Mouse (Mus musculus) kidney, embryonic 15.5 days (tissue): ENCODE results near the gene Alox8. TPM values are rescaled to one million over a fixed set of nuclear protein-coding genes. Genes with fewer than 3 reads are reported as not detected.

ENCODE experiments used
- ATAC-seq: fragments of 200-750 bp; cut with Nextera tagmentation; replicated peaks from 2 replicates; pipeline ENCODE4 v1.8.0; 2017; ENCODE audit warnings: moderate TSS enrichment; ENCODE audit not compliant: low FRiP score
- H3K27ac ChIP-seq: fragments of 300-500 bp; sonication (generic); 2 replicates; pipeline ENCODE4 v1.5.1; 2015; ENCODE audit warnings: mild to moderate bottlenecking, inconsistent platforms
- H3K27me3 ChIP-seq: fragments of 300-500 bp; sonication (generic); 2 replicates; pipeline ENCODE4 v1.6.1; 2015; ENCODE audit warnings: inconsistent platforms
- H3K36me3 ChIP-seq: fragments of 300-500 bp; sonication (generic); 2 replicates; pipeline ENCODE4 v1.6.1; 2015; ENCODE audit warnings: inconsistent platforms
- H3K4me1 ChIP-seq: fragments of 300-500 bp; sonication (generic); 2 replicates; pipeline ENCODE4 v1.6.1; 2015; ENCODE audit warnings: inconsistent platforms
- H3K4me2 ChIP-seq: fragments of 300-500 bp; sonication (generic); 2 replicates; pipeline ENCODE4 v1.6.1; 2015; ENCODE audit warnings: moderate library complexity, mild to moderate bottlenecking, inconsistent platforms
- H3K4me3 ChIP-seq: fragments of 300-500 bp; sonication (generic); replicated peaks from 2 replicates; pipeline ENCODE4 v1.5.1; 2015; ENCODE audit warnings: mild to moderate bottlenecking, inconsistent platforms
- H3K9ac ChIP-seq: fragments of 300-500 bp; sonication (generic); 2 replicates; pipeline ENCODE4 v1.6.1; 2015; ENCODE audit warnings: mild to moderate bottlenecking, inconsistent platforms
- H3K9me3 ChIP-seq: fragments of 300-500 bp; sonication (generic); replicated peaks from 2 replicates; pipeline ENCODE4 v1.6.1; 2016; ENCODE audit warnings: inconsistent platforms
- WGBS: fragments of 180-500 bp; shearing (Covaris S2); methylation state at CpG from one replicate; pipeline ENCODE4 v1.1.7; 2015; ENCODE audit warnings: mixed read lengths; 5-methylcytosine and 5-hydroxymethylcytosine counted together
- polyA plus RNA-seq: library from polyadenylated mRNA; unstranded; fragments of >200 nt; fragmentation: Nextera tagmentation; extraction: Ambion mirVana; gene quantifications from 2 replicates; pipeline ENCODE4 v1.2.1, GENCODE M21; 2015

The Alox8 gene
- polyA plus RNA-seq, 1 experiment from 2014 or later: 0.47 TPM

DNA sequence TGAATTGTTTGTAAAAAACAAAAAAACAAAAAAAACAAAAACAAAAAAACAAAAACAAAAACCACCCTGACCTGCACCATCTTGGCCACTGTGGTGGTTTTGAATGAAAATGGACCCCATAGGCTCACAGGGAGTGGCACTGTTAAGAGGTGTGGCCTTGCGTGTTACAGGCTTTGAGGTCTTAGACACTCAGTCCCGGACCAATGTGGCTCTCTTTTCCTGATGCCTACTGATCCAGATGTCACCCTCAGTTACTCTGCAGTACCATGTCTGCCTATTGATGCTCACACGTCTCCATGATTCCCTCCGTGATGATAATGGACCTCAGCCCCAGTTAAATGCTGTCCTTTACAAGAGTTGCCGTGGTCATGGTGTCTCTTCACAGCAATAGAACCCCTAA is 19.8 kb upstream of the Alox8 start:
- Histone ChIP-seq H3K27me3 (no peaks in the 10 kb centered on the region; the same call in 1 of the 2 replicates), H3K9ac (no peak overlapping the region), H3K4me1 (0 out of 2 replicates have a peak, but pooled peaks cover 2% of the 10 kb centered on the region), H3K36me3 (no peaks in the 10 kb centered on the region), H3K27ac (no peak overlapping the region), H3K4me3 (no peak overlapping the region), H3K9me3 (no peaks in the 10 kb centered on the region), H3K4me2 (no peak overlapping the region)
- WGBS: 86% methylated on average over 5 of the region's 5 CpGs
- no peak for ATAC-seq

- H3K9ac ChIP-seq: no peak overlapping the region
- ATAC-seq: no peak
- H3K27ac ChIP-seq: no peak overlapping the region
- no peaks in the 10 kb centered on the region for H3K9me3 ChIP-seq
- H3K4me3 ChIP-seq: peak overlapping the region; percentile 24
- H3K36me3 ChIP-seq: no peaks in the 10 kb centered on the region
- H3K4me1 ChIP-seq: no peaks in the 10 kb centered on the region
- peak overlapping the region; percentile 42 for H3K4me2 ChIP-seq
- H3K27me3 ChIP-seq: peaks cover 4% of the 10 kb centered on the region; the same call in 1 of the 2 replicates
- 19% methylated on average over 2 of the region's 2 CpGs for WGBS
These were observed 13.8 kb upstream of the Alox8 start for GRCm38 (mm10) chr11:69211431-69211830.

GRCm38 (mm10) chr11:69202469-69203230 is 5.0 kb upstream of the Alox8 start:
- H3K27me3 ChIP-seq: peaks cover 17% of the 10 kb centered on the region
- ATAC-seq: no peak
- H3K9ac ChIP-seq: no peak overlapping the region
- H3K4me1 ChIP-seq: peaks cover 2% of the 10 kb centered on the region
- no peaks in the 10 kb centered on the region for H3K36me3 ChIP-seq
- no peaks in the 10 kb centered on the region for H3K9me3 ChIP-seq
- no peak overlapping the region for H3K4me3 ChIP-seq
- no peak overlapping the region for H3K4me2 ChIP-seq
- H3K27ac ChIP-seq: no peak overlapping the region
- WGBS: 79% methylated on average over 13 of the region's 13 CpGs

DNA sequence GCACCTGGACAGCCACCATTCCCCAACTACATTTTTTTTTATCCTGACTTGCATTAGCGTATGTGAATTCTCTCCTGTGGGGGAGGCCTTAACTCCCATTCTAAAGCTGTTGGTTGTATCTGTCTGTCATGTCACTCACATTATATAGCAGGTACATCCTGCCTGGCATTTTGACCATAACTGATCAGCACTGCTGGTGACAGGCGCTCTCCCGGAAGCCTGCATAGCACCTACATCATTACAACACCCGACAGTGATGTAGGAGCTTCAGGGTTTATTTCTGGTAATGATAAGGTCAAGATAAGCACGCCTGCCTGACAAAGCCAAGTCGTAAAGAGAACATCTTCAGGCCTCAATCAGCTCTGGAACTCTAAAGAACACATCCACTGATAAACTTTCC is 2.6 kb upstream of the Alox8 start:
- peaks cover 36% of the 10 kb centered on the region for H3K27me3 ChIP-seq
- no peak overlapping the region for H3K4me3 ChIP-seq
- H3K9ac ChIP-seq: no peak overlapping the region
- 64% methylated on average over 6 of the region's 6 CpGs for WGBS
- H3K4me1 ChIP-seq: peaks cover 11% of the 10 kb centered on the region
- no peak for ATAC-seq
- H3K9me3 ChIP-seq: no peaks in the 10 kb centered on the region
- no peak overlapping the region for H3K4me2 ChIP-seq
- no peaks in the 10 kb centered on the region for H3K36me3 ChIP-seq
- no peak overlapping the region for H3K27ac ChIP-seq

GRCm38 (mm10) chr11:69199251-69199650 is 1.6 kb upstream of the Alox8 start:
- Histone ChIP-seq H3K27ac (no peak overlapping the region), H3K4me1 (peaks cover 11% of the 10 kb centered on the region), H3K4me2 (no peak overlapping the region), H3K9ac (no peak overlapping the region), H3K4me3 (no peak overlapping the region), H3K36me3 (no peaks in the 10 kb centered on the region), H3K9me3 (no peaks in the 10 kb centered on the region), H3K27me3 (peaks cover 44% of the 10 kb centered on the region)
- no peak for ATAC-seq
- WGBS: 90% methylated on average over 1 of the region's 1 CpGs

GRCm38 (mm10) chr11:69197194-69197593 is 449 bp downstream of the Alox8 start:
- H3K4me2 ChIP-seq: peak overlapping the region; percentile 60
- H3K9me3 ChIP-seq: no peaks in the 10 kb centered on the region
- peaks cover 11% of the 10 kb centered on the region for H3K4me1 ChIP-seq
- H3K27ac ChIP-seq: no peak overlapping the region
- under 1% methylated on average over 14 of the region's 14 CpGs for WGBS
- ATAC-seq: no peak
- H3K4me3 ChIP-seq: peak overlapping the region; percentile 35
- 0 out of 2 replicates have a peak overlapping the region, but pooled peaks have one; percentile 23 for H3K9ac ChIP-seq
- no peaks in the 10 kb centered on the region for H3K36me3 ChIP-seq
- peaks cover 46% of the 10 kb centered on the region for H3K27me3 ChIP-seq

DNA sequence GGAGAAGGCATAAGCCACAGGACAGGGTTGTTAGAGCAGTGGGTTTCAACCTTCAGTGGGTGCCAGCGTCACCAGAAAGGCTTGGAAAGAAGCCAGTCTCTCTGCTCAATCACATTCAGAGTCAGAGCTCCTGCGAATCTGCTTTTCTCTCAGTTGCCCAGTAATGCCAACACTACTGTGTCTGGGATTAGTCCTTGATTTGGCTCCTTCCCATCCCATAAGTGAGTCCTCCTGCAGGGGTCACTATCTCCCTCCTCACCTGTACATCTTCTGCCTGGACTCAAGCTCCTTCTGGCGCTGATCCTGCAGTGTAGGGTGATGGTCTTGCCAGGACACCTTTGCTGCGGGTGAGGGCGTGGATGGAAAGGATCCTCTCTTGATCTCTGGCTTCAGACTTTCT is 877 bp downstream of the Alox8 start:
- Histone ChIP-seq H3K9me3 (no peaks in the 10 kb centered on the region), H3K4me1 (peaks cover 11% of the 10 kb centered on the region), H3K4me2 (peak overlapping the region; percentile 60), H3K27me3 (peaks cover 46% of the 10 kb centered on the region), H3K9ac (no peak overlapping the region), H3K27ac (no peak overlapping the region), H3K4me3 (peak overlapping the region; percentile 35), H3K36me3 (no peaks in the 10 kb centered on the region)
- 10% methylated on average over 5 of the region's 5 CpGs for WGBS
- no peak for ATAC-seq

DNA sequence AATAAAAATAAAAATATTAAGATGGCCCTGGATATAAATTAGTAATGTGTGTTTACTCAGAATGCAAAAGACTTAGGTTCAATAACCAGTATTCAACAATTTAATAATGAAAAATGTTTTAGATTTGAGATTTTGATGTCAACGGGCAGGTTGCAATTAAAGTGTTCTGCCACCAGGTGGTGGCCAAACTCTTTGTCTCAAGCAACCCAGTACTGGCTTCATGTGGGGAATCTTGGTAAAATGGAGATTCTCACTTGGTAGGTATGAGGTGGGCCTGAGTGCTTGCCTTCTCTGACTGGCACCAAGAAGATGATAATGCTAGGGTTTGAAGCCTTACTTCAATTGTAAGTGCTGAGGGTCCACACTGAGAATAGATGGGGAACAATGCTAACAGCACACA is 4.8 kb downstream of the Alox8 start:
- Histone ChIP-seq H3K4me2 (no peak overlapping the region), H3K36me3 (no peaks in the 10 kb centered on the region), H3K9ac (no peak overlapping the region), H3K4me3 (no peak overlapping the region), H3K27ac (no peak overlapping the region), H3K27me3 (peaks cover 34% of the 10 kb centered on the region), H3K4me1 (peaks cover 11% of the 10 kb centered on the region), H3K9me3 (no peaks in the 10 kb centered on the region)
- 2% methylated on average over 1 of the region's 1 CpGs for WGBS
- ATAC-seq: no peak

GRCm38 (mm10) chr11:69185936-69186335 is 11.7 kb downstream of the Alox8 start:
- Histone ChIP-seq H3K9ac (no peak overlapping the region), H3K27me3 (no peaks in the 10 kb centered on the region), H3K4me3 (no peak overlapping the region), H3K4me2 (no peak overlapping the region), H3K9me3 (no peaks in the 10 kb centered on the region), H3K36me3 (no peaks in the 10 kb centered on the region), H3K27ac (no peak overlapping the region), H3K4me1 (0 out of 2 replicates have a peak, but pooled peaks cover 3% of the 10 kb centered on the region)
- no peak for ATAC-seq
- whole genome bisulfite sequencing: 78% methylated on average over 6 of the region's 6 CpGs

DNA sequence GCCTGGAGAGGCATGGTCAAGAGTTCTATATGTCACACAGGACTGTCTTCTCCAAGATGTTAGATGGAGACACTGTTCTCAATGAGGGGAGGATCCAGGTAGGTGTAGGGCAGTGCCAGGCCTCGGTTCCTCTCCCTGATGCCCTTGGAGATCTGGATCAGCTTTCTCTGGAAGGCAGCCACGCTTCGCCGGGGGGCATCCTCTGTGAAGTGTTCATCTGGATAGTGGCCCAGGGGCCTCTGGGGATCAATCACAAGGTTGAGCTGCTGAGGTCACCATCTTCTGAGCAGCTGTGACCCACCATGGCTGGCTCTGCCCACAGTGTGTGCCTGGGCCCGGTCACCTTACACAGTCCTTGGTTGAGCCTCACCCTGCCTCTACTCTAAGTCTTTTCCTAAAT is 12.6 kb downstream of the Alox8 start:
- no peak overlapping the region for H3K9ac ChIP-seq
- H3K9me3 ChIP-seq: no peaks in the 10 kb centered on the region
- 66% methylated on average over 5 of the region's 5 CpGs for WGBS
- no peak overlapping the region for H3K27ac ChIP-seq
- H3K4me3 ChIP-seq: no peak overlapping the region
- no peak for ATAC-seq
- 0 out of 2 replicates have a peak, but pooled peaks cover 3% of the 10 kb centered on the region for H3K4me1 ChIP-seq
- no peaks in the 10 kb centered on the region for H3K27me3 ChIP-seq
- no peak overlapping the region for H3K4me2 ChIP-seq
- H3K36me3 ChIP-seq: no peaks in the 10 kb centered on the region

DNA sequence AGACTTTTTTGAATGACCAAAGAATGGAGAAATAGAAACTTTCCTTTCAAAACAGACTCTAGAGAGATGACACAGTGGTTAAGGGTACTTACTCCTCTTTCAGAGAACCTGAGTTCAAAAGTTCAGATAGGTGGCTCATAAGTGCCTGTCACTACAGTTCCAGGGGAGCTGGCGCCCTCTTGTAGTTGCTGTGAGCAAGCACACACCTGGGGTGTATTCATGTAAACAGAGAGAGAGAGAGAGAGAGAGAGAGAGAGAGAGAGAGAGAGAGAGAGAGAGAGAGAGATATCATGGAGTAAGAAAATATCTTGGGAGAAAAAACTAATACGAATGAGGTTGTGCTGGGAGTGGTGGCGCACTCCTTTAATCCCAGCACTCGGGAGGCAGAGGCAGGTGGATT is 17.5 kb downstream of the Alox8 start:
- H3K27ac ChIP-seq: no peak overlapping the region
- no peaks in the 10 kb centered on the region for H3K36me3 ChIP-seq
- no peak overlapping the region for H3K4me2 ChIP-seq
- 88% methylated on average over 4 of the region's 4 CpGs for WGBS
- H3K9me3 ChIP-seq: no peaks in the 10 kb centered on the region
- 0 out of 2 replicates have a peak, but pooled peaks cover 8% of the 10 kb centered on the region for H3K4me1 ChIP-seq
- no peak for ATAC-seq
- no peak overlapping the region for H3K4me3 ChIP-seq
- H3K27me3 ChIP-seq: no peaks in the 10 kb centered on the region
- no peak overlapping the region for H3K9ac ChIP-seq

- Histone ChIP-seq H3K9me3 (no peaks in the 10 kb centered on the region), H3K4me2 (no peak overlapping the region), H3K27me3 (no peaks in the 10 kb centered on the region), H3K36me3 (no peaks in the 10 kb centered on the region), H3K27ac (no peak overlapping the region), H3K4me1 (0 out of 2 replicates have a peak, but pooled peaks cover 8% of the 10 kb centered on the region), H3K9ac (no peak overlapping the region), H3K4me3 (no peak overlapping the region)
- ATAC-seq: no peak
- 68% methylated on average over 3 of the region's 3 CpGs for WGBS
These were observed 18.1 kb downstream of the Alox8 start for GRCm38 (mm10) chr11:69179512-69179911.
